ENCODE assay signal across 16 mouse cellular contexts in genomic region chr3:100547913-100548292, GRCm38 (mm10).
"Had no signal": no experiment of that assay in that cellular context is flagged by ENCODE, and none has a peak within 500 bp of the region (broad histone marks: within the 10 kb centered on the region; RNA-seq: fewer than 3 reads in every experiment).

No protein-coding gene starts in this region.

- H3K36me3 ChIP-seq: limb, embryonic 10.5 days; midbrain, embryonic 15.5 days; neural tube, embryonic 12.5 days had no signal

- H3K27ac ChIP-seq: layer of hippocampus, adult 2 months; left cerebral cortex, adult 2 months; limb, embryonic 10.5 days; macrophage; midbrain, embryonic 15.5 days; neural tube, embryonic 12.5 days; stomach, postnatal 0 days had no signal

- H3K4me1 ChIP-seq: limb, embryonic 10.5 days; midbrain, embryonic 15.5 days; neural tube, embryonic 12.5 days had no signal

- H3K4me3 ChIP-seq: layer of hippocampus, adult 2 months; left cerebral cortex, adult 2 months; limb, embryonic 10.5 days; megakaryocyte, embryonic 14.5 days; midbrain, embryonic 15.5 days; neural tube, embryonic 12.5 days had no signal

- H3K9ac ChIP-seq: midbrain, embryonic 15.5 days; neural tube, embryonic 12.5 days had no signal

- DNase-seq: kidney, adult 8-10 months; kidney, postnatal 4 days; lung, adult 2 months; lung, postnatal 10 days; thymus, postnatal 36 days had no signal

- H3K27me3 ChIP-seq: midbrain, embryonic 15.5 days; neural tube, embryonic 12.5 days had no signal

- H3K9me3 ChIP-seq: limb, embryonic 10.5 days; midbrain, embryonic 15.5 days; neural tube, embryonic 12.5 days had no signal

- ATAC-seq: inflammation-experienced regulatory T-cells, adult 6 months; intestine, postnatal 0 days; midbrain, embryonic 15.5 days had no signal

- H3K4me2 ChIP-seq: midbrain, embryonic 11.5 days; midbrain, embryonic 15.5 days; neural tube, embryonic 12.5 days had no signal
